Mouse (Mus musculus) myocyte (in vitro differentiated cells): ENCODE measurements around the gene Ccl17. TPM values are rescaled to one million over a fixed set of nuclear protein-coding genes. Genes with fewer than 3 reads are reported as not detected.

Experiments
- H3K27me3 ChIP-seq: one replicate; pipeline ENCODE4 v1.6.1; 2011; ENCODE audit not compliant: control insufficient read depth, insufficient read depth, insufficient read length
- H3K36me3 ChIP-seq: one replicate; pipeline ENCODE4 v1.6.1; 2011; ENCODE audit not compliant: control insufficient read depth, insufficient read depth
- H3K4me2 ChIP-seq: one replicate; pipeline ENCODE4 v1.6.1; 2011; ENCODE audit warnings: low read depth, control low read depth
- H3K4me3 ChIP-seq: one replicate; pipeline ENCODE4 v1.5.1; 2011; ENCODE audit warnings: mild to moderate bottlenecking, control low read depth, moderate library complexity
- H3K79me2 ChIP-seq: one replicate; pipeline ENCODE4 v1.6.1; 2011; ENCODE audit not compliant: control insufficient read depth, insufficient read depth
- H3ac ChIP-seq: one replicate; pipeline ENCODE4 v1.6.1; 2011; ENCODE audit not compliant: control insufficient read depth, insufficient read length
- CEBPB ChIP-seq: IDR thresholded peaks from 2 replicates; pipeline ENCODE4 v1.6.1; 2011; ENCODE audit warnings: mild to moderate bottlenecking, moderate library complexity; ENCODE audit not compliant: poor library complexity, insufficient read depth, severe bottlenecking
- E2F4 ChIP-seq: IDR thresholded peaks from one replicate; pipeline ENCODE4 v1.6.1; 2011; ENCODE audit warnings: mild to moderate bottlenecking, control low read depth, moderate library complexity; ENCODE audit not compliant: insufficient read depth
- MAX ChIP-seq: IDR thresholded peaks from one replicate; pipeline ENCODE4 v1.6.1; 2011; ENCODE audit warnings: low read depth, mild to moderate bottlenecking, control low read depth
- MYOD1 ChIP-seq, 3 experiments: IDR thresholded peaks; one replicate each; pipeline ENCODE4 v1.6.1; 2011; ENCODE audit warnings: control low read depth in 2 of 3, low read depth in 2 of 3, mild to moderate bottlenecking in 2 of 3, moderate library complexity in 1 of 3; ENCODE audit not compliant: insufficient read length in 2 of 3, control insufficient read depth in 1 of 3
- MYOG ChIP-seq, 3 experiments: IDR thresholded peaks; one replicate each; pipeline ENCODE4 v1.6.1; 2011; ENCODE audit warnings: control low read depth in 2 of 3, low read depth in 2 of 3, mild to moderate bottlenecking in 2 of 3; ENCODE audit not compliant: insufficient read length in 2 of 3, control insufficient read depth in 1 of 3, insufficient read depth in 1 of 3
- POLR2A ChIP-seq: IDR thresholded peaks from one replicate; pipeline ENCODE4 v1.6.1; 2011; ENCODE audit warnings: low read depth, mild to moderate bottlenecking, control low read depth, moderate library complexity; ENCODE audit not compliant: insufficient read length
- POLR2AphosphoS2 ChIP-seq: IDR thresholded peaks from one replicate; pipeline ENCODE4 v1.6.1; 2011; ENCODE audit warnings: low read depth, control low read depth; ENCODE audit not compliant: insufficient read length
- REST ChIP-seq: IDR thresholded peaks from one replicate; pipeline ENCODE4 v1.6.1; 2011; ENCODE audit warnings: mild to moderate bottlenecking, control low read depth, moderate library complexity; ENCODE audit not compliant: insufficient read depth, insufficient read length
- SRF ChIP-seq: IDR thresholded peaks from one replicate; pipeline ENCODE4 v1.6.1; 2011; ENCODE audit warnings: low read depth; ENCODE audit not compliant: control insufficient read depth, insufficient read length
- TCF12 ChIP-seq: IDR thresholded peaks from one replicate; pipeline ENCODE4 v1.6.1; 2011; ENCODE audit warnings: mild to moderate bottlenecking, control low read depth; ENCODE audit not compliant: poor library complexity, insufficient read depth, severe bottlenecking
- TCF3 ChIP-seq: IDR thresholded peaks from one replicate; pipeline ENCODE4 v1.6.1; 2011; ENCODE audit warnings: low read depth, control low read depth; ENCODE audit not compliant: insufficient read length
- USF1 ChIP-seq: IDR thresholded peaks from one replicate; pipeline ENCODE4 v1.6.1; 2011; ENCODE audit warnings: low read depth, mild to moderate bottlenecking, control low read depth, moderate library complexity
- polyA plus RNA-seq: library from polyadenylated mRNA; unstranded; fragments of >200 nt; fragmentation: generic; extraction: Trizol; gene quantifications from one replicate; pipeline ENCODE4 v1.2.1, GENCODE M21; 2012; ENCODE audit warnings: missing spikeins

Ccl17 gene
- polyA plus RNA-seq, 1 experiment = 0.48 TPM

GRCm38 (mm10) chr8:94773700-94774171, 36.5 kb upstream of the Ccl17 start:
- no peaks in the 10 kb centered on the region for H3K79me2 ChIP-seq
- peak overlapping the region; percentile 8 for H3K4me2 ChIP-seq
- no peaks in the 10 kb centered on the region for H3K27me3 ChIP-seq
- H3ac ChIP-seq = no peak overlapping the region
- H3K4me3 ChIP-seq = no peak overlapping the region
- no peaks in the 10 kb centered on the region for H3K36me3 ChIP-seq
- TF ChIP-seq POLR2A = no peak
- TF ChIP-seq MYOD1 (IDR thresholded peaks at IDR 0.05; ENCODE audit: control insufficient read depth in 1 of 3, insufficient read length in 2 of 3, low read depth in 2 of 3) = no peak
- no peak for TF ChIP-seq TCF12

GRCm38 (mm10) chr8:94774601-94775000, 35.7 kb upstream of the Ccl17 start:
- no peak for TF ChIP-seq MYOD1 (IDR thresholded peaks at IDR 0.05; ENCODE audit: control insufficient read depth in 1 of 3, insufficient read length in 2 of 3, low read depth in 2 of 3)
- no peak for TF ChIP-seq USF1
- no peak for TF ChIP-seq POLR2AphosphoS2
- no peak for TF ChIP-seq REST
- TF ChIP-seq TCF12 = no peak
- TF ChIP-seq CEBPB = no peak
- TF ChIP-seq SRF = no peak
- TF ChIP-seq POLR2A = no peak
- TF ChIP-seq MYOG (IDR thresholded peaks at IDR 0.05; ENCODE audit: control insufficient read depth in 1 of 3, insufficient read depth in 1 of 3, insufficient read length in 2 of 3, low read depth in 2 of 3) = no peak
- no peak for TF ChIP-seq MAX
- no peak for TF ChIP-seq E2F4
- no peak for TF ChIP-seq TCF3
- Histone ChIP-seq H3ac (no peak overlapping the region), H3K4me2 (no peak overlapping the region), H3K79me2 (no peaks in the 10 kb centered on the region), H3K4me3 (no peak overlapping the region), H3K27me3 (no peaks in the 10 kb centered on the region), H3K36me3 (no peaks in the 10 kb centered on the region)

- no peaks in the 10 kb centered on the region for H3K79me2 ChIP-seq
- H3K36me3 ChIP-seq = no peaks in the 10 kb centered on the region
- no peak for TF ChIP-seq REST
- no peak for TF ChIP-seq TCF3
- no peak for TF ChIP-seq USF1
- no peak for TF ChIP-seq CEBPB
- TF ChIP-seq MAX = no peak
- TF ChIP-seq TCF12 = no peak
- TF ChIP-seq SRF = no peak
- no peak overlapping the region for H3ac ChIP-seq
- no peaks in the 10 kb centered on the region for H3K27me3 ChIP-seq
- no peak overlapping the region for H3K4me3 ChIP-seq
- no peak overlapping the region for H3K4me2 ChIP-seq
These were observed 33.9 kb upstream of the Ccl17 start for GRCm38 (mm10) chr8:94776346-94776745.

- Histone ChIP-seq H3K4me2 (no peak overlapping the region), H3K4me3 (no peak overlapping the region), H3K79me2 (no peaks in the 10 kb centered on the region), H3K36me3 (no peaks in the 10 kb centered on the region), H3ac (no peak overlapping the region), H3K27me3 (no peaks in the 10 kb centered on the region)
- TF ChIP-seq TCF12 (no peak), MYOG (IDR thresholded peaks at IDR 0.05; ENCODE audit: control insufficient read depth in 1 of 3, insufficient read depth in 1 of 3, insufficient read length in 2 of 3, low read depth in 2 of 3) (no peak), POLR2A (no peak), USF1 (no peak), MYOD1 (IDR thresholded peaks at IDR 0.05; ENCODE audit: control insufficient read depth in 1 of 3, insufficient read length in 2 of 3, low read depth in 2 of 3) (no peak)
These were observed 32.2 kb upstream of the Ccl17 start for GRCm38 (mm10) chr8:94778036-94778435.

GRCm38 (mm10) chr8:94778473-94778872, 31.8 kb upstream of the Ccl17 start:
- H3K79me2 ChIP-seq = no peaks in the 10 kb centered on the region
- H3ac ChIP-seq = no peak overlapping the region
- no peaks in the 10 kb centered on the region for H3K36me3 ChIP-seq
- no peaks in the 10 kb centered on the region for H3K27me3 ChIP-seq
- TF ChIP-seq POLR2A (no peak), MYOD1 (IDR thresholded peaks at IDR 0.05; ENCODE audit: control insufficient read depth in 1 of 3, insufficient read length in 2 of 3, low read depth in 2 of 3) (no peak), MYOG (IDR thresholded peaks at IDR 0.05; ENCODE audit: control insufficient read depth in 1 of 3, insufficient read depth in 1 of 3, insufficient read length in 2 of 3, low read depth in 2 of 3) (no peak), USF1 (no peak), CEBPB (no peak), E2F4 (no peak), TCF12 (no peak), SRF (no peak), MAX (no peak), POLR2AphosphoS2 (no peak), TCF3 (no peak), REST (no peak)
- H3K4me2 ChIP-seq = no peak overlapping the region
- H3K4me3 ChIP-seq = no peak overlapping the region
